Mouse (Mus musculus) megakaryocyte, embryonic 14.5 days (primary cell): ENCODE measurements at regions not wholly inside any gene's neighbourhood (a gene's known extent, or its start where the extent isn't known, plus 50 kb on each side); places are given as distances from the start of the nearest gene placed in this dataset.

Experiments
- FLI1 ChIP-seq: IDR thresholded peaks from 2 replicates; pipeline ENCODE4 v1.6.1; 2012; ENCODE audit warnings: low read length, inconsistent platforms, mixed read lengths
- GATA1 ChIP-seq: IDR thresholded peaks from 3 replicates; pipeline ENCODE4 v1.6.1; 2012; ENCODE audit warnings: mixed read lengths, low read length, inconsistent platforms, borderline replicate concordance

DNA sequence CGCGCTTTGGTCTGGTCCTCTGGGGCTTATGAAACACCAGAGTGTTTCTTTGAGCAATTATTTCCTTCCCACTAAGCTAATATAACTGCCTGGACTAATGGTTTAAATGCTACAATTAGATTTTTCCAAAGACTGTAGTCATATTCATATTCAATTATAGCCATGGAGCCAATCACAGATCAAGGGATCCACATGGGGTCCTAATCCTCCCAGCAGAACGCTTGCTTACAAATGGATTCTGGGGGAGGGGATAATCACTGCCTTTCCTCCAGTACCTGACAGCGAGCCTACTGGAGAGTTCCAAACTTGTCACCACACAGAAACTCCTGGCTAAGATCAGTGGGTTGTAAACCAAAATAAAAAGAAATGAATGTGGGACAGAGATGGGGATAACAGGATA is 212.0 kb downstream of the Parm1 start:
- TF ChIP-seq FLI1 (no peak), GATA1 (no peak)
